Mouse (Mus musculus) liver, embryonic 15.5 days (tissue): ENCODE results near the gene Abcc2. TPM values are rescaled to one million over a fixed set of nuclear protein-coding genes. Genes with fewer than 3 reads are reported as not detected.

Source experiments
- ATAC-seq: fragments of 200-750 bp; cut with Nextera tagmentation; 2 replicates; pipeline ENCODE4 v1.8.0; 2017; ENCODE audit warnings: moderate number of reproducible peaks, mild to moderate bottlenecking, moderate library complexity; ENCODE audit not compliant: insufficient read depth
- H3K27ac ChIP-seq: fragments of 300-500 bp; sonication (generic); replicated peaks from 2 replicates; pipeline ENCODE4 v1.5.1; 2015; ENCODE audit warnings: mild to moderate bottlenecking, inconsistent platforms
- H3K27me3 ChIP-seq: fragments of 300-500 bp; sonication (generic); 2 replicates; pipeline ENCODE4 v1.6.1; 2015; ENCODE audit warnings: mild to moderate bottlenecking, inconsistent platforms
- H3K36me3 ChIP-seq: fragments of 300-500 bp; sonication (generic); replicated peaks from 2 replicates; pipeline ENCODE4 v1.6.1; 2015; ENCODE audit warnings: moderate library complexity, mild to moderate bottlenecking, inconsistent platforms
- H3K4me1 ChIP-seq: fragments of 300-500 bp; sonication (generic); replicated peaks from 2 replicates; pipeline ENCODE4 v1.6.1; 2015; ENCODE audit warnings: inconsistent platforms
- H3K4me2 ChIP-seq: fragments of 300-500 bp; sonication (generic); 2 replicates; pipeline ENCODE4 v1.6.1; 2015; ENCODE audit warnings: moderate library complexity, mild to moderate bottlenecking, inconsistent platforms
- H3K4me3 ChIP-seq: fragments of 300-500 bp; sonication (generic); replicated peaks from 2 replicates; pipeline ENCODE4 v1.5.1; 2015; ENCODE audit warnings: mild to moderate bottlenecking, inconsistent platforms
- H3K9ac ChIP-seq: fragments of 300-500 bp; sonication (generic); 2 replicates; pipeline ENCODE4 v1.6.1; 2015; ENCODE audit warnings: moderate library complexity, mild to moderate bottlenecking, inconsistent platforms
- H3K9me3 ChIP-seq: fragments of 300-500 bp; sonication (generic); replicated peaks from 2 replicates; pipeline ENCODE4 v1.6.1; 2016; ENCODE audit warnings: inconsistent platforms
- WGBS: fragments of 180-500 bp; shearing (Covaris S2); methylation state at CpG from one replicate; pipeline ENCODE4 v1.1.7; 2015; ENCODE audit warnings: mixed read lengths; ENCODE audit not compliant: insufficient replicate concordance; 5-methylcytosine and 5-hydroxymethylcytosine counted together
- polyA plus RNA-seq: library from polyadenylated mRNA; unstranded; fragments of >200 nt; fragmentation: Nextera tagmentation; extraction: Ambion mirVana; gene quantifications from 2 replicates; pipeline ENCODE4 v1.2.1, GENCODE M21; 2015

Gene Abcc2
- polyA plus RNA-seq, 1 experiment from 2014 or later, result 10.6 TPM

GRCm38 (mm10) chr19:43761543-43762256 is 20.3 kb upstream of the Abcc2 start:
- H3K27ac ChIP-seq, result no peak overlapping the region
- ATAC-seq, result no peak

GRCm38 (mm10) chr19:43762410-43762809 is 19.6 kb upstream of the Abcc2 start:
- no peak for ATAC-seq
- no peak overlapping the region for H3K9ac ChIP-seq
- H3K36me3 ChIP-seq, result peaks cover 3% of the 10 kb centered on the region; the same call in 1 of the 2 replicates
- H3K27me3 ChIP-seq, result no peaks in the 10 kb centered on the region
- H3K4me3 ChIP-seq, result no peak overlapping the region
- no peak overlapping the region for H3K27ac ChIP-seq
- H3K9me3 ChIP-seq, result no peaks in the 10 kb centered on the region
- H3K4me1 ChIP-seq, result 0 out of 2 replicates have a peak, but pooled peaks cover 3% of the 10 kb centered on the region
- WGBS, result 59% methylated on average over 2 of the region's 2 CpGs
- H3K4me2 ChIP-seq, result no peak overlapping the region

More at GRCm38 (mm10) chr19:43761543-43762256, 20.3 kb upstream of the Abcc2 start:
- no peaks in the 10 kb centered on the region for H3K27me3 ChIP-seq
- no peaks in the 10 kb centered on the region for H3K9me3 ChIP-seq
- H3K9ac ChIP-seq, result no peak overlapping the region
- 0 out of 2 replicates have a peak, but pooled peaks cover 3% of the 10 kb centered on the region for H3K4me1 ChIP-seq
- peaks cover 3% of the 10 kb centered on the region; the same call in 1 of the 2 replicates for H3K36me3 ChIP-seq
- no peak overlapping the region for H3K4me2 ChIP-seq
- H3K4me3 ChIP-seq, result no peak overlapping the region

GRCm38 (mm10) chr19:43766451-43766850 is 15.5 kb upstream of the Abcc2 start:
- Histone ChIP-seq H3K27me3 (no peaks in the 10 kb centered on the region), H3K4me3 (no peak overlapping the region), H3K36me3 (peaks cover 3% of the 10 kb centered on the region; the same call in 1 of the 2 replicates), H3K9me3 (no peaks in the 10 kb centered on the region), H3K4me2 (no peak overlapping the region), H3K4me1 (peaks cover 6% of the 10 kb centered on the region; the same call in 1 of the 2 replicates), H3K9ac (no peak overlapping the region), H3K27ac (no peak overlapping the region; the same call in 1 of the 2 replicates)
- no peak for ATAC-seq
- WGBS, result 60% methylated on average over 5 of the region's 5 CpGs

GRCm38 (mm10) chr19:43767549-43768322 is 14.3 kb upstream of the Abcc2 start:
- Histone ChIP-seq H3K4me2 (no peak overlapping the region), H3K9me3 (no peaks in the 10 kb centered on the region), H3K4me1 (peaks cover 12% of the 10 kb centered on the region; the same call in 1 of the 2 replicates), H3K4me3 (no peak overlapping the region), H3K36me3 (peaks cover 3% of the 10 kb centered on the region; the same call in 1 of the 2 replicates), H3K9ac (no peak overlapping the region), H3K27me3 (no peaks in the 10 kb centered on the region), H3K27ac (peak overlapping the region; percentile 7; the same call in 1 of the 2 replicates)
- ATAC-seq, result peak; percentile 70
- WGBS, result 62% methylated on average over 9 of the region's 9 CpGs

- no peak overlapping the region for H3K27ac ChIP-seq
- 62% methylated on average over 5 of the region's 5 CpGs for WGBS
Measured at GRCm38 (mm10) chr19:43769366-43769960, 12.5 kb upstream of the Abcc2 start.

GRCm38 (mm10) chr19:43770584-43770983 is 11.4 kb upstream of the Abcc2 start:
- Histone ChIP-seq H3K9ac (no peak overlapping the region), H3K27ac (no peak overlapping the region), H3K36me3 (peaks cover 3% of the 10 kb centered on the region; the same call in 1 of the 2 replicates), H3K27me3 (no peaks in the 10 kb centered on the region), H3K4me3 (no peak overlapping the region), H3K9me3 (no peaks in the 10 kb centered on the region), H3K4me1 (peaks cover 16% of the 10 kb centered on the region), H3K4me2 (no peak overlapping the region)
- 22% methylated on average over 4 of the region's 4 CpGs for WGBS
- no peak for ATAC-seq

More at GRCm38 (mm10) chr19:43769366-43769960, 12.5 kb upstream of the Abcc2 start:
- Histone ChIP-seq H3K4me1 (peaks cover 12% of the 10 kb centered on the region; the same call in 1 of the 2 replicates), H3K4me2 (no peak overlapping the region), H3K36me3 (peaks cover 3% of the 10 kb centered on the region; the same call in 1 of the 2 replicates), H3K27me3 (no peaks in the 10 kb centered on the region), H3K9ac (no peak overlapping the region), H3K4me3 (no peak overlapping the region), H3K9me3 (no peaks in the 10 kb centered on the region)
- ATAC-seq, result no peak

GRCm38 (mm10) chr19:43771499-43771969 is 10.5 kb upstream of the Abcc2 start:
- ATAC-seq, result no peak
- Histone ChIP-seq H3K27me3 (no peaks in the 10 kb centered on the region), H3K27ac (no peak overlapping the region), H3K9me3 (no peaks in the 10 kb centered on the region), H3K4me2 (no peak overlapping the region), H3K4me3 (no peak overlapping the region), H3K9ac (no peak overlapping the region), H3K4me1 (peaks cover 14% of the 10 kb centered on the region), H3K36me3 (peaks cover 3% of the 10 kb centered on the region; the same call in 1 of the 2 replicates)
- 25% methylated on average over 5 of the region's 5 CpGs for WGBS

- Histone ChIP-seq H3K27ac (no peak overlapping the region), H3K27me3 (no peaks in the 10 kb centered on the region), H3K4me1 (peaks cover 14% of the 10 kb centered on the region), H3K4me2 (no peak overlapping the region), H3K36me3 (peaks cover 3% of the 10 kb centered on the region; the same call in 1 of the 2 replicates), H3K9ac (no peak overlapping the region), H3K9me3 (no peaks in the 10 kb centered on the region), H3K4me3 (no peak overlapping the region)
- ATAC-seq, result no peak
- 58% methylated on average over 6 of the region's 6 CpGs for WGBS
Measured at GRCm38 (mm10) chr19:43772311-43772710, 9.7 kb upstream of the Abcc2 start.

- Histone ChIP-seq H3K27ac (no peak overlapping the region), H3K9ac (no peak overlapping the region), H3K27me3 (no peaks in the 10 kb centered on the region), H3K4me1 (peaks cover 16% of the 10 kb centered on the region; the same call in 1 of the 2 replicates), H3K4me3 (no peak overlapping the region), H3K36me3 (no peaks in the 10 kb centered on the region), H3K9me3 (no peaks in the 10 kb centered on the region), H3K4me2 (no peak overlapping the region; the same call in 1 of the 2 replicates)
- no peak for ATAC-seq
- 34% methylated on average over 10 of the region's 10 CpGs for WGBS
Measured at GRCm38 (mm10) chr19:43775433-43775832, 6.6 kb upstream of the Abcc2 start.

- no peak overlapping the region for H3K9ac ChIP-seq
- no peaks in the 10 kb centered on the region for H3K36me3 ChIP-seq
- H3K4me1 ChIP-seq, result peaks cover 15% of the 10 kb centered on the region; the same call in 1 of the 2 replicates
- H3K9me3 ChIP-seq, result no peaks in the 10 kb centered on the region
- no peak overlapping the region for H3K27ac ChIP-seq
- no peak overlapping the region for H3K4me2 ChIP-seq
- ATAC-seq, result no peak
- H3K27me3 ChIP-seq, result no peaks in the 10 kb centered on the region
- WGBS, result 63% methylated on average over 4 of the region's 4 CpGs
- no peak overlapping the region for H3K4me3 ChIP-seq
Measured at GRCm38 (mm10) chr19:43776561-43776960, 5.4 kb upstream of the Abcc2 start.
